Mouse (Mus musculus) liver, adult 2 months (tissue): ENCODE results near the gene Dnajc4. TPM values are rescaled to one million over a fixed set of nuclear protein-coding genes. Genes with fewer than 3 reads are reported as not detected.
A peak's percentile ranks its signal among the peaks of the same experiment; 100 is the strongest.

ENCODE experiments used
- DNase-seq: peaks from one replicate; pipeline ENCODE4 v3.0.0-alpha.2; 2011; ENCODE audit warnings: low read depth, low spot score; ENCODE audit errors: extremely low read depth
- H3K27ac ChIP-seq: fragments of 200-500 bp; replicated peaks from 2 replicates; pipeline ENCODE4 v1.5.1; 2012; ENCODE audit warnings: low read depth, mild to moderate bottlenecking, control low read depth, inconsistent platforms, low read length; ENCODE audit not compliant: insufficient read depth
- H3K27me3 ChIP-seq: fragments of 200-500 bp; 2 replicates; pipeline ENCODE4 v1.6.1; 2012; ENCODE audit warnings: mild to moderate bottlenecking, moderate library complexity, low read length, inconsistent platforms; ENCODE audit not compliant: control insufficient read depth, insufficient read depth
- H3K36me3 ChIP-seq: fragments of 200-500 bp; 2 replicates; pipeline ENCODE4 v1.6.1; 2012; ENCODE audit warnings: low read length, inconsistent platforms; ENCODE audit not compliant: control insufficient read depth, insufficient read depth
- H3K4me1 ChIP-seq: fragments of 200-500 bp; 2 replicates; pipeline ENCODE4 v1.6.1; 2011; ENCODE audit warnings: low read length; ENCODE audit not compliant: control insufficient read depth, insufficient read depth
- H3K4me3 ChIP-seq: fragments of 200-500 bp; 2 replicates; pipeline ENCODE4 v1.5.1; 2011; ENCODE audit warnings: low read depth, mild to moderate bottlenecking, control low read depth, low read length, moderate library complexity; ENCODE audit not compliant: insufficient read depth
- H3K79me2 ChIP-seq: fragments of 200-500 bp; 2 replicates; pipeline ENCODE4 v1.6.1; 2012; ENCODE audit warnings: inconsistent platforms, mild to moderate bottlenecking, low read length, moderate library complexity; ENCODE audit not compliant: control insufficient read depth, insufficient read depth
- H3K9ac ChIP-seq: fragments of 200-500 bp; 2 replicates; pipeline ENCODE4 v1.6.1; 2012; ENCODE audit warnings: low read depth, mild to moderate bottlenecking, control low read depth, inconsistent platforms, low read length
- CTCF ChIP-seq: fragments of 200-500 bp; IDR thresholded peaks from 2 replicates; pipeline ENCODE4 v1.5.1; 2011; ENCODE audit warnings: low read depth, low read length, control low read depth
- POLR2A ChIP-seq: fragments of 200-500 bp; IDR thresholded peaks from 2 replicates; pipeline ENCODE4 v1.6.1; 2011; ENCODE audit warnings: low read length, control low read depth; ENCODE audit not compliant: insufficient read depth; ENCODE audit errors: extremely low read depth
- WGBS: fragments of 180-500 bp; shearing (Covaris S2); methylation state at CpG from one replicate; pipeline ENCODE4 v1.1.7; 2018; 5-methylcytosine and 5-hydroxymethylcytosine counted together
- polyA plus RNA-seq: library from polyadenylated mRNA; depleted of rRNA; stranded (reverse); fragments of >200 nt; gene quantifications from 2 replicates; pipeline ENCODE4 v1.2.3, GENCODE M21; 2012; rRNA removed
- total RNA-seq: library from RNA; depleted of rRNA; stranded (reverse); fragments of >200 nt; gene quantifications from 2 replicates; pipeline ENCODE4 v1.2.3, GENCODE M21; 2014; rRNA removed

Dnajc4 gene
- total RNA-seq = 11.2 and 13.3 TPM in 2 replicates
- 22.3 and 23.7 TPM in 2 replicates for polyA plus RNA-seq

- TF ChIP-seq POLR2A (no peak), CTCF (no peak)
- peak within 1 kb of the TSS; percentile 83 for H3K9ac ChIP-seq
- DNase-seq = peak; percentile 87
- H3K27ac ChIP-seq = peak within 1 kb of the TSS; percentile 12; the same call in 1 of the 2 replicates
- no peaks in the 10 kb centered on the region for H3K79me2 ChIP-seq
- WGBS = under 1% methylated on average over 37 of the region's 37 CpGs
- H3K4me1 ChIP-seq = peaks cover 15% of the 10 kb centered on the region
- H3K4me3 ChIP-seq = peak within 1 kb of the TSS; percentile 70
- H3K27me3 ChIP-seq = no peaks in the 10 kb centered on the region
- H3K36me3 ChIP-seq = no peaks in the 10 kb centered on the region
Measured at GRCm38 (mm10) chr19:6992011-6992858, at the start of gene Dnajc4. Gene Dnajc4 (minus strand): TSS chr19:6992572.

GRCm38 (mm10) chr19:7041171-7041570 lies 48.8 kb upstream of the Dnajc4 start:
- H3K9ac ChIP-seq = no peak overlapping the region
- TF ChIP-seq POLR2A = no peak
- no peak for TF ChIP-seq CTCF
- H3K27me3 ChIP-seq = no peaks in the 10 kb centered on the region

DNA sequence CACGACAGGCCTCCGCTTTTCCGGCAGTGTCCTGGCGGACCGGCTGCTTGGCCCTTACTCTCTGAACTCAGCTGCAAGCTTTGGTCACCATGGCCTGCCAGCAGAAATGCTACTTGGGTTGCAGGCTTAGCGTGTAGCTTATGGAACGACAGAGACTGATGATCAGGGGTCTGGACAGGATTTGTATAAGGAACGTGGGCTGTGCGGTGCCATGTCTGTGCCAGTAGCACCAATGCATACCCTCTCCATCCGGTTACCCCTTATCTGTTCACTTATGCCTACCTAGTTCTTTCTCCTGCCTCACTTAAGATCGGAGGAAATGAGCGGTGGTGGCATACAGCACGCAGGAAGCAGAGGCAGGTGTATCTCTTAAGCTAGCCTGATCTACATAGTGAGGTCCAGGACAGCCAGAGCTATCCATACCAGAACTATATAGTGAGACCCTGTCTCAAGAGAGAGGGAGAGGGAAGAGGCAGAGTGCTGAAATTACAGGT lies 48.3 kb upstream of the Dnajc4 start:
- TF ChIP-seq POLR2A (no peak), CTCF (no peak)
- H3K4me3 ChIP-seq = peak overlapping the region; percentile 57
- H3K4me1 ChIP-seq = peaks cover 13% of the 10 kb centered on the region
- peak overlapping the region; percentile 73 for H3K9ac ChIP-seq
- H3K27ac ChIP-seq = peak overlapping the region; percentile 81
- no peaks in the 10 kb centered on the region for H3K36me3 ChIP-seq
- DNase-seq = peak; percentile 33
- H3K27me3 ChIP-seq = no peaks in the 10 kb centered on the region
- 23% methylated on average over 13 of the region's 13 CpGs for WGBS
- peaks cover 11% of the 10 kb centered on the region; the same call in 1 of the 2 replicates for H3K79me2 ChIP-seq

More at GRCm38 (mm10) chr19:7041171-7041570, 48.8 kb upstream of the Dnajc4 start:
- Histone ChIP-seq H3K79me2 (peaks cover 11% of the 10 kb centered on the region; the same call in 1 of the 2 replicates), H3K27ac (no peak overlapping the region), H3K36me3 (no peaks in the 10 kb centered on the region), H3K4me3 (no peak overlapping the region), H3K4me1 (peaks cover 13% of the 10 kb centered on the region)
- DNase-seq = no peak
- 43% methylated on average over 2 of the region's 2 CpGs for WGBS

DNA sequence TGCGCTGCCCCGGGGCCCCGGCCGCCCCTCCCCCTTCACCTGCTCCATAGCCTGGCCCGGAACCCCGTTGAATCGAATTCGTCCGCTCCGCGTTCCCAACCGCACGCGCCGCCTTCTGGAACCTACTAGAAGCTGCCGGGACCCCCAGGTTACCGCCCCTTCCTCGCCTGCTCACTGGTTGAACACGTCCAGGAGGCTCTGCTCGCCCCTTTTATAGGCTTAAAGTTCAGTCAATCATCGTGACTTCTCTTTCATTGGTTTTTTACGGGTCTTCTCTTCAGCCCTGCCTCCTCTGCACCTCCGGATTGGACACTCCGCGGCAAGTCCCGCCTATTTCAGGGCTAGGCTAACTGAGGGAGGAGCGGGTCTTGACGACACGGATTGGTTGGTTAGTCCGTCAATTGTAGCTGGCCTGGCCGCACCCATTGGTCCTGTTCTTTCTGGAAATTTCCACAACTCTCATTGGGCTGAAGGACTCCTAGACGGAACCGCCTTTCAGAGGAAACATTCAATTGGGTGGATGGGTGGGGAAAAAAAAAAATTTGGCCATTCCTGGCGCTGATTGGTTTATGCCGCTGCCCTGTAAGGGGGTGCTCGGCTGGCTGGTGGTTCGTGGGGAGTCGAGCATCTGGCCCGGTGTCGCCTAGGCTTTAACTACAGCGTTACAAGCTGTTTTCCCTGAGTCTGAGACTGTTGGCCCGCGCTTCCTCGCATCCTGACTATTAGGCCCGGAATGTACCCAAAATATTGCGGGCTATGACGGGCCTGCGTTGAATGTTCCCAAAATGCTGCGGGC lies 47.7 kb upstream of the Dnajc4 start, which contains the start of gene Stip1:
Gene Stip1 (minus strand): TSS at position 127 of the 796 bp plus-strand sequence.
- H3K9ac ChIP-seq = peak within 1 kb of the TSS; percentile 88
- H3K4me3 ChIP-seq = peak within 1 kb of the TSS; percentile 84
- peak; percentile 100 for DNase-seq
- peak within 1 kb of the TSS; percentile 81 for H3K27ac ChIP-seq
- peaks cover 13% of the 10 kb centered on the region for H3K4me1 ChIP-seq
- H3K27me3 ChIP-seq = no peaks in the 10 kb centered on the region
- peaks cover 11% of the 10 kb centered on the region; the same call in 1 of the 2 replicates for H3K79me2 ChIP-seq
- H3K36me3 ChIP-seq = no peaks in the 10 kb centered on the region; the same call in 1 of the 2 replicates
- TF ChIP-seq CTCF (peak; percentile 20; the same call in 1 of the 2 replicates), POLR2A (peak; percentile 91)
- under 1% methylated on average over 49 of the region's 49 CpGs for whole genome bisulfite sequencing

DNA sequence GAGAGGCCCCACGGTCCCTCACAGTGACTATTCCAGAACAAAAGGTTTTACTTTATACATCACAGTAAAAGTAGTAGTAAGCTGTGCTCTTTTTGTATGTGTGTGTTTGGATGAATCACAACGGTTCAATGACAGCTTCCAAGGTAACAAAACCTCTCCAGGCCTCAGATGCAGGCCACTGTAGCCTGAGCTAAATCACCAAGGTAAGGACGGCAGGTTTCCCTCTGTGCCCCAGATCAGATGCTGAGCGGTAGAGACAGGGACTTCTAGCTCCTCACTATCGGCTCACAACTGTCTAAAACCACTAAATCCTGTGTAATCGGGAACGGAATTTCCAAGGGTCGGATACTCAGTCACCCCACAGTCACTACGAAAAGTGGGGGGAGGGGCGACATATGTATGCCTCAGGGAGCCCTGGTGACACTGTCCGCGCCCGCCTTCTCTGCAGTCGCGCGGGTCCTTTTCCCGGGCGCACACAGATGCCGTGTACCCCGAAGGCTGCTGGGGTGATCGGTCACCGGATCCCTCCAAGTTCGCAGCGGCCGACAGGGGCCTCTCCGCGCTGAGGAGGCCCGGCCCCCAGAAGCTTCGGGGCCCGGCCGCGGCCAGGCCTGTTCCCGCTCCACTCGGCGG lies 46.8 kb upstream of the Dnajc4 start:
- H3K4me3 ChIP-seq = peak overlapping the region; percentile 84
- H3K36me3 ChIP-seq = peaks cover 6% of the 10 kb centered on the region
- peaks cover 13% of the 10 kb centered on the region for H3K4me1 ChIP-seq
- peak overlapping the region; percentile 88 for H3K9ac ChIP-seq
- peak; percentile 28 for DNase-seq
- peaks cover 11% of the 10 kb centered on the region; the same call in 1 of the 2 replicates for H3K79me2 ChIP-seq
- WGBS = 1% methylated on average over 35 of the region's 35 CpGs
- no peaks in the 10 kb centered on the region for H3K27me3 ChIP-seq
- H3K27ac ChIP-seq = peak overlapping the region; percentile 33
- TF ChIP-seq CTCF = no peak
- TF ChIP-seq POLR2A = no peak
